Mouse (Mus musculus) thymus, postnatal 0 days (tissue): ENCODE measurements around the gene Agfg2. TPM values are rescaled to one million over a fixed set of nuclear protein-coding genes. Genes with fewer than 3 reads are reported as not detected.
"Not testable (repeated sequence)": the region's sequence is repeated elsewhere in the genome, so short reads cannot be mapped to it uniquely, and the experiment has no call there.

Experiments
- DNase-seq: peaks from one replicate; pipeline ENCODE4 v3.0.0-alpha.2; 2015; ENCODE audit warnings: low spot score
- polyA plus RNA-seq: library from polyadenylated mRNA; unstranded; fragments of >200 nt; fragmentation: Nextera tagmentation; extraction: Ambion mirVana; gene quantifications from 2 replicates; pipeline ENCODE4 v1.2.1, GENCODE M21; 2015

The Agfg2 gene
- polyA plus RNA-seq, 1 experiment from 2014 or later = 142 TPM

DNA sequence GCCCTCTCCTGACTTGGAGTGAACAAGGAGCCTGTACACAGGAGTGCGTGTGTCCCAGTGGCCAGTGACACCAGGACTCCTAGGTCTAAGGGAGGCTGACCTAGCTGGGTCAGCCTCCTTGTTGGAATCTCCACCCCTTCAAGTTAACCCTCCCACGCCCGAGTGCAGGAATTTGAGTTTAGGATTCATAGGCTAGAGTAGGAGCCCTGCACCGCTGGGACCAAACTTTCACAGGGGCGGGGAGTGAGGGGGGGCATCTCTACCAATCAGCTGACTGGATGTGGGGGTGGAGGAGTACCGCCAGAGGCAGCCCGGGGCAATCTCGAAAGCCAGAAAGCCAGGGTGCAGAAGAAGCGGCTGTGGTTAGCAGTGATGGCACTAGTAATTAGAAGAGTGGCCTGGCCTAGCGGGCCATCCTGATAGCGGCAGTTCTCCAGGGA is 38.9 kb downstream of the Agfg2 start, which contains the start of gene Irs3:
Gene Irs3, minus strand, starts transcription at position 63 of the 440 bp plus-strand sequence.
- no peak for DNase-seq

DNA sequence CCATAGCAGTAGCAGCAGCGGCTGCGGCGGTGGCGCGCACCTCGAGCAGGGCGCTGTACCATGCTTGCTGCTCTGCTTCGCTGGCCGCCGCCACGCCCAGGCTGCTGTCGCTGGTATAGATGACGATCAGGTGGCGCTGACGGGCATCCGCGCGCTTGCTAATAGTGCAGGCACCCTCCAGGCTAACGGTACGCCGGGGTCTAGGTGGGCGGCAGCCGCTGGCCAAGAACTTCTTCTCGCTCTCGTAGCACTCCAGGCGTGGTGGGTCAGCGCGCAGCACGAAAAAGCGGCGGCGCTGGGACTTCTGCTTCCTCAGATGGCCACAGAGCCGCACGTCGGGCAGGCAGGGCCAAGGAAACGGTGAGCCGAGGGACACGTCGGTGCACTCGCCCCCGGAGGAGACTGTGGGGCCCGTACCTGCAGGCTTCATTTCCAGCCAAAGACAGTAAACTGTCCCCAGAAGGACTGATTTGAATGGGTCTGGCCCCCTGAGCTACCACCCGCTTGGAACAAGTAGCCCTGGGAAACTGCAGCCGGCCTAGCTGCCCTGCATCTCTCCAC is 39.4 kb downstream of the Agfg2 start:
- peak; percentile 37 for DNase-seq

DNA sequence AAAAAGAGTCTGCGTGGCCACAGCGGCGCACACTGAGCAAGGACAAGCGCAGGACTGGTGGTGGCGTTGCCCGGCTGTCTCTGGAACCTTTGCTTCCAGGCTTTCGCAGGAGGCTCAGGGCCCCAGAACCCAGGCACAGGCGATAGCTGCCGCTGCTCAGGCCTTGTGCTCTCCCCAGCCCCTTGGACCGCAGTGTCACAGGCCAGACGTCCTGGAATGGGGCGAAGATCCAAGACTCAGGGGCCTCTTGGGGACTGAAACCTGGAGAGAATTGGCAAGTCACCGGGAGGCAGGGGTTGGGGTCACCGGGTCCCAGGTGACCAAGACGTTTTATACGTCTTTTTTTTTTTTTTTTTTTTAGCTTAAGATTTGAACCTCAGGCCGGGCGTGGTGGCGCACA is 40.0 kb downstream of the Agfg2 start:
- DNase-seq = no peak

DNA sequence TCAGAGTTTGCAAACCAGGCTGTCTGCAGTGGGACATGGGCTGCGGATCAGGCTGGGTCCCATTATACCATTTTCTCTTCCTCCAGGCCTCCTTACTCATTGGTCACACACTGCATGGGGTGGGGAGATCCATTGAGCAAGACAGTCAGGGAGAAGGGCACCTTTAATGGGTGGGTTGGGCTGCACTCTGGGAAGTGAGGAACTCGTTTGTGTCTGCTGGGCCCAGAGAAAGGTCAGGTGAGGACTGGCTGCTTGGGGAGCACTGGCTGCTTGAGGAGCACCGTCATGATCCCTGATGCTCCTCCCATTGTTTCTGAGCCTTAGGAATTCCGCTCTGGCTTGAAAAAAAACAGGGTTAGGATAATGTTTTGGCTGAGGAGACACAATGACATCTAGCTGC is 41.6 kb downstream of the Agfg2 start:
- no peak for DNase-seq

DNA sequence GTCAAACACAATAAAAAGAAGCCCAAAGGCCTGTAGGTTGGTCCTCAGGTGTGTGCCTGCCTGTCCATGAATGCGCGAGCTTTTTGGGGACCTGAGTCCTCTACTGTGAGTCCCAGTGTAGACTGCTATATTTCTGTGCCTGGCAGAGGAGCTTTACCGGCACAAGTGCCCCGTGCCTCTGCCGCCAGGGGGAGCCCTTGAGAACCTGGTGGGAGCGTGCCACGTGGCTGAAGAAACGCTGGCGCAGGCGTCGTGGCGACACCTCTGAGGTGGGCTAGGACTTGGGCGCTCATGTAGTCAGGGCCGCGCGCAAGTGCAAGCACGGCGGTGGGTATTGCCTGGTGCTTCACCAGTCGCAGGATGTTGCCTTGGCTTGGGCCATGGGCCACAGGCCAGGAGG is 43.5 kb downstream of the Agfg2 start, which contains the start of gene Sap25:
Gene Sap25, plus strand, starts transcription at position 281 of the 400 bp plus-strand sequence.
- peak; percentile 57 for DNase-seq

DNA sequence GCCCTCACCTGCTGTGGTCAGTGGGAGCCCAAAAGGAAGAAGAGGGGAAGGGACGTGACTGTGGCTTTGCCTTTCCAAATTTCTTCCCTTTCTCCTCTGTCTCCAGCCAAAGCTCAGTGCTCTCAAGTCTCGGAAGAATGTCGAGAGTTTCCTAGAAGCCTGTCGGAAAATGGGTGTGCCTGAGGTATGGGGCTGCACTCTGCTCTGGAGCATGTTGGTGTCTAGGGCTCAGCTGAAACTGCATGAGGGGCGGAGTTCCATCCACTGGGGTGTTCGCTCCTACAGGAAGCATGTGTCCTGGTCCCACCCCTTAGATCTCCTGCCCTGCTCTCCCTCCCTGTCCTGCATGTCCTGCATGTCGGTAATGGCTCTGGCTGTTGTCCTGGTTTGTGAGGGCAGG is 45.1 kb downstream of the Agfg2 start:
- no peak for DNase-seq

DNA sequence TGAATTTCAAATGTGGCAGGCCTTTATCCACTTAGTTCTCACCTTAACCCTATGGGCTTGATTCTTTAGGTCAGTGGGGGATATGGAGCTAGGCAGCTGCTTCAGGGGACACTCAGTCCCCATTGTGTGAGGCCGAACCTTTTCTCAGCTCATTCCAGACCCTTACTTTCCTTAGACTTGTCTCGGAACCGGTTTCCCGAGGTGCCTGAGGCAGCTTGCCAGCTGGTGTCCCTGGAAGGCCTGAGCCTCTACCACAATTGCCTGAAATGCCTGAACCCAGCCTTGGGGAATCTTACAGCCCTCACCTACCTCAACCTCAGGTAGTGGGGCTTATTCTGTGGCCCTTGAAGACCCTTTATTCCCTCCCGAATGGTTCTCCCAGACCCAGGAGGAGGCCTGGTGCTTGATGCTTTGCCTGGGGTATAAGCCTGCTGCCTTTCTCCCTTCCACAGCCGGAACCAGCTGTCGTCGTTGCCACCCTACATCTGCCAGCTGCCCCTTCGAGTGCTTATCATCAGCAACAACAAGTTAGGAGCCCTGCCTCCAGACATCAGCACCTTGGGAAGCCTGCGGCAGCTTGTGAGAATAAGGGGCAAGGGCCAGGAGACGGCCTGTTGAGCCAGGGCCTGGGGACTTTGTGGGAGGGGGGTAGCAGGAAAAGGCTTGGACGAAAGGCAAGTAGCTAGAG is 51.0 kb downstream of the Agfg2 start:
- DNase-seq = no peak

DNA sequence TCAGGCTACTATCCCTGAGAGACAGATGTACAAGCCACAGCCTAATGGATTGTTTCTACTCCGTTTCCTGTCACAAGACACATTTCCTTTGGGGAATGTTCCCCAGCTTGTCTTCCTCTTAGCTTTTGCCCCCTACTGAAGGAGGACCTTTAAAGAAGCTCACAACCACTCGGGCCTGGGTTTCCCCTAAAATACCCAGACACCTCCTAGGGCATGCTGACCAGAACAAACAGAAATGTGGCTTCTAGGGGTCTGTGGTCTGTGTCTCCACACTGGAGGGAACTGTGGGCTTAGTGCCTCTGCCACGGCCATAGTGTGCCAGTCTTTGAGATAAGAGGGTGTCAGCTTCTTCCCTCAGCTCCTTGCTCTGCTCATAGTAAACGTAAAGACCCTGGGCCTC is 52.9 kb downstream of the Agfg2 start:
- no peak for DNase-seq

DNA sequence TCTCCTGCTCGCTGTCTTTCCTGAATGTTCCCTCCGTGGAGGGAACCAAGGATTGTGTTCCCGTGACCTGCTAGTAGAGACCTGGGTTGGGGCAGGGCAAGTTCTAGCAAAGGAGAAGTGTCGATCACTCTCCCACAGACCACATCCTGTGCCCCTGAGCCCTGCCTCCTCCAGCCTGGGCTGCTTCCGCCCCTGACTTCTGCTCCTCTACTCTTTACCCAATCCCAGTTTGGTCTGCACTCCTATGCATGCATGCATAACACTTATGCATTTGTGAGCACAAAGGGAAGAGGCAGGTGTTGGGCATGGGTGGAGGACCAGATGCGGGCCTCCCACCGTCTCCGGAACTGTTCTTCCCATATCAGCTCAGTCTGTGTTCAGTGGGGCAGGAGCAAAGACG is 53.4 kb downstream of the Agfg2 start:
- peak; percentile 93 for DNase-seq

DNA sequence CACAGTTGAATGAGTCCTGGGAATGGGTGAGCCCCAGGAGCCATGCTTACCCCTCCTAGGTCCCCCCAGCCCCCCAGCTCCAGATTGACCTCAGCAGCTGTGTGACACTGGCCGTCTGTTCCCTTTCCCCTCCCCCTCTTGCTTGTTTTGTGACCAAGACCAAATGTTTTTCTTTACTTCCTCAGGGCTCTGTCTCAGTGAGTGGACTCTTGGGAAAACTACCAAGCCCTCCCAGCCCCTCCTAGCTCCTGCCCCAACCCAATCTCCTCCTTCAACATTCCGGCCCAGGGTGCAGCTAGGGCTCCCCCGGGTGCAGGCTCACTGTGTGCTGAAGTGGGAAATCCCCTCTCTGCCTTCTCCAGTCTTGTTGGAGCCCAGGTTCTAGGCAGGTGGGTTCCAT is 53.9 kb downstream of the Agfg2 start:
- DNase-seq = no peak

DNA sequence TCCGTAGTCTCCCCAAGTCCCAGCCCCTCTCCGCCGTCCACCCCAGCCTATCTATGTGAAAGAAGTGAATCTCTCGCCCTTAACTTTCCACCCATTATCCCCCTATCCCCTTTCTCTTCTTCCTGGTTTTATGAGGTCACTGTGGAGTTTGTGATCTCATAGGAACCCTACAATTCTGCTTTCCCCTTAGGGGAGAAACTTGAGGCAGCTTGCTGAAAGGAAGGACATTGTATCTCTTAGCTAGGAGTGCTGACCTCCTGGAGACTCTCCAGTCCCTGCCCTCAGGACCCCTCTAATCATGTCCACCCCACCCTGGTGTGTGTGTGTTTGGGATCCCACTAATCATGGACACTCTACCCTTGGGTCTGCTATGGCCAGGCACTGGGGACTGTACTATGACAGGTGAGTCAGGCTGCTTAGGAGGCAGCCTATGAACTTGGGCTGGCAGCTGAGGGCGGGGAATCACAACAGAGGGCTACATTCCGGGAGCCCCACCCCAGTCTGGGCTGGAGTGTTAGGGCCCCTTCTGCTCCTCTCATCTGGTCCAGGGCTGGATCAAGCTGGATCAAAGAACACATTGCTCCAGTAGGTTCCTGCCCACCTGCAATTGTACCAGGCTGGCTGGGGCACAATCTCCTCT is 54.5 kb downstream of the Agfg2 start:
- DNase-seq = peak; percentile 54

DNA sequence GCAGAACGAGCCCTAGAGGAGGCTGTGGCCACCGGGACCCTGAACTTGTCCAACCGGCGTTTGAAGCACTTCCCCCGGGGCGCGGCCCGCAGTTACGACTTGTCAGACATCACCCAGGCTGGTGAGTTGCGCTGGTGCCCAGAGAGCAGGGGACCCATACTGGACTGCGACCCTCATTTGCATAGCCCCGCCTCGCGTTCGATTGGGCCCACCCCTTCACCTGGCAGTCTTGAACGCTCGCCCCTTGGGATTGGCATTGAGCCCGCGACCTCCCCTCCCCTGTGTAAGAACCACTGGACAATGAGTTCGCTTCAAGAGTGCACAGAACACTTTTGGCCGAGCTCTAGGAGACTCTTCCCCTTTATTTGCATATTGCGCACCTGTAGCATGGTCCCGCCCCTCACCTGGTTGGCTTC is 55.2 kb downstream of the Agfg2 start:
- no peak for DNase-seq

DNA sequence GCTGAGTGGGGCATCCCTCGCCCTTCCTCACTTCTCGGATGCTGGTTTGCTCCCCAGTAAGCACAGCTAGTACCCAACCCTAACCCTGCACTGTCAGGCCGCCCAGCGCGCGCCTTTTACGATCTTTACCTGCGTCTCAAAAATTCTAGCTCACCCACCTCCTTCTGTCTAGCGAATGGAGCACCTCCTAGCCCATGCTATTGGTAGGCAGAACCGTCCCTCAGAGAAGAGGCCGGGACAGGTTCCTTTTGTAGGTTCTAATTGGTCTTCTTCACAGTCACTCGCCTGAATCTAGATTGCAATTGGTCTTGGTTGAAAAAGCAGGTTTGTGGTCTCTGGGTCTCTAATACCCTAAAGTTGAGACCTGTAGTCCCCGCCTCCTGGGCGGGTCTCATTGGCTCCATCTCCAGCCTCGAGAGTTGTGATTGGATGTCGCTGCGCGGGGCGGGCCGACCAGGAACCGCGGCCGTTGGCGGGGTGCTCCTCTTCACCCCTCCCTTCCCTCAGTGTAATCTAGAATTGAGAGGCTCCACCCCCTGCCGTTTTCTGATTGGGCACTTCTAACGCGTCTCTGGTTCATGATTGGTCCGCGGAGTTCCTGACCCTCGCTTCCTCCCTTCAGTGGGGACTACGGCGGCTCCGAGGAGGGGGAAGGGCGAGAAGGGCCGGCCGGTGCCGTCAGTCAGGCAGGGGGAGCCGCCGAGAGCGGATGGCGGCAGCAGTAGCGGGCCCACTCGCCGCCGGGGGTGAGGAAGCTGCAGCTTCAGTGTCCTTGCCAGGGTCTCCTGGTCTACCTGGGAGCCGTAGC is 55.8 kb downstream of the Agfg2 start, which contains the start of the genes Fbxo24, Lrch4 and Gm20605:
Gene Fbxo24, minus strand, starts transcription at position 505 of the 808 bp plus-strand sequence.
Gene Lrch4, plus strand, starts transcription at position 624 of the 808 bp plus-strand sequence.
Gene Gm20605, plus strand, starts transcription at position 678 of the 808 bp plus-strand sequence.
- DNase-seq = peak; percentile 100

DNA sequence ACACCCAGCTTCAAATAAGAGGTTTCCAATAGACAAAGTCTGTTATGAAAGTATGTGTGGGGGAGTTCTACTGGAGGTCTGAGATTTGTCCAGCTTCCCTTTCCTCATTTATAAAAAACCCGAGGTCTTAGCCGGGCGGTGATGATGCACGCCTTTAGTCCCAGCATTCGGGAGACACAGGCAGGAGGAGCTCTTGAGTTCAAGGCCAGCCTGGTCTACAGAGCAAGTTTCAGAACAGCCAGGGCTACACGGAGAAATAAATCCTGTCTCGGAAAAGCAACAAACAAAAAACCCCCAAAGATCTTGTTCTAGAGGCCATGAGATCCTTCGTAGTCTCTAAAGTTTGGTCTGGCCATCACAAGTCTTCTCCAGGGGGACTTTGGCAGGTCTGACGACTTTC is 56.5 kb downstream of the Agfg2 start:
- DNase-seq = no peak

DNA sequence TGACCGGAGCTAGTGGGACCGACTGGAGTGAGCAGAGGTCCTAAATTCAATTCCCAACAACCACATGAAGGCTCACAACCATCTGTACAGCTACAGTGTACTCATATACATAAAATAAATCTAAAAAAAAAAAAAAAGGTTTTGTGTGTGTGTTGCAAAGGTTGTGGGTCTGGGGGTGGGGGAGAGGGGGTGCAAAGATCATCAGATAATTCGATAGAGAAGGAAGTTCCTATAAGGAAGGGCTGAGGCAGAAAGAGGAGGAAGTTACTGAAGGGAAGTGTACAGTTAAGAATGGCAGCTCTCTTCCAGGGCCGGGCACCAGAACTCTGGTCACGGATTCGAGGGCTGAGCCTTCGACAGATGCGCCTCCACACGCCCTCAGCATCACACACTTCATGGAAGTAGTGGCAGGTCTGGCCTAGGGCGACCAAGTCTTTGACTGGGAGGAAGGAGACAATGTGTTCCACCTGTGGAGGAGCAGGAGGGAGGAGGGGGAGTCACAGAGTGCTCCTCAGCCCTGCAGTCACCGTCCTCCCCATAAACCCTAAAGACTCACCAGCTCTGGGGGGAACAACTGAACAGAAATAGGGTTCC is 60.5 kb downstream of the Agfg2 start:
- DNase-seq = no peak

DNA sequence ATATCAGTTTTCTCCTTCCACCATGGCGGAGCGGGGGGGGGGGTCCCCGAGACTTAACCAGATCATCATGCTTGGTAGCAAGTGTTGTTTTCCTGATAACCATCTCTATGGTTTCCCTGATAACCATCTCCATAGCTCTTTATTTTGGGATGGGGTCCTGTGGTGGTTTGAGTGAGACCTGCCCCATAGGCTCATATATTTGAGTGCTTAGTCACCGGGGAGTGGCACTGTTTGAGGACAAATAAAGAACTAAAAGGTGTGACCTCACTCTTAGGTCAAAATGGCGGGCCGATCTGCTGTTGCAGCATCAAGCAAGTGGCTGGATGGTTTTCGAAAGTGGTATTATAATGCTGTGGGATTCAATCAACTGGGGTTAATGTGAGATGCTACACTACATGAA is 69.2 kb downstream of the Agfg2 start:
- no peak for DNase-seq

DNA sequence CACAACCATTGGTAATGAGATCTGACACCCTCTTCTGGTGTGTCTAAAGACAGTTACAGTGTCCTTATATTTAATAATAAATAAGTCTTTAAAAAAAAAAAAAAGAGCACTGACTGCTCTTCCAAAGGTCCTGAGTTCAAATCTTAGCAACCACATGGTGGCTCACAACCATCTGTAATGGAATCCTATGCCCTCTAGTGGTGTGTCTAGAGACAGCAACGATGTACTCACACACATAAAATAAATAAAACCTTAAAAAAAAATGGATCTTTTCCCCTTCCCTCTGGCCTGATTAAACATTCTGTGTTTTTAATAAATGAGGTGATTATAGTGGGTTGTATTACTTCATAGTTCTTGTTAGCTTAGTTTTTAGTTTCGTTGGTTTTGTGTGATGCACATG is 69.6 kb downstream of the Agfg2 start:
- not testable (repeated sequence) for DNase-seq

DNA sequence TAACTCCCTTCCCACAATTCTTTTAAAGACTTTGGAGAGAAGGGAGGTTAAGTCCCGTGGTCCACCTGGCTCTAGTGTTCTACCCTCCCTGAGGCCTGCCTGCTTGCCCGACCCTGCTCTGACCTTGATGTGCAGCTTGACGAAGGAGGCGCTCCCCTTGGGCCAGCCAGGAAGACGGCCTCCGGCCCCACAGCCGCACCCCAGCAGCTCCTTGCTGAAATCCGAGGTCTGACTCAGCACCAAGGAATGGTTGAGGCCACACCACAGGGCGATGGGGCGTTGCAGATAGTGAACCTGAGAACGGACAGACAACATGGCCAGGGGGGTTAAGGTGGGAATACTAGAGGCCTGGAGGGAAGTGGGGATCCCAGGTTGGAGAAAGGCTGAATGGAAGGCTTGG is 71.0 kb downstream of the Agfg2 start, which contains the start of gene Pcolce:
Gene Pcolce, minus strand, starts transcription at position 235 of the 400 bp plus-strand sequence.
- no peak for DNase-seq

DNA sequence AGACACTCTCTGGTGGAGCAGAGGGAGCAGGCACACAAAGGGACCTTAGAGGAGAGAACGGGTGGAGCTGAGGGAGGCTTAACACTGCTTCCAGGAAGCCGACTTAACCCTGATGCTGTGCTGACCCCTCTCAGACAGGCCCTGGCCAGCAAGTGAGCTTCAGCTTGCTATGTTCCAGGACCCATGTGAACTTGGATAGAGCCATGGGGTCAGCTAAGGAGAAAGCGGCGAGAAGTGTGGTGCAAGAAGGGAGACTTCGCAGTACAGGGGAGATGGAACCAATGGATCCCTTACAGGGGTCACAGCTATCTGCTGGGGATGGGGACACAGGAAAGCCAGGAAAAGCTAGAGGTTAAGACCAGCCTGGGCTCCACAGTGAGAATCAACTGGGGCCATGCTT is 71.5 kb downstream of the Agfg2 start:
- DNase-seq = no peak

DNA sequence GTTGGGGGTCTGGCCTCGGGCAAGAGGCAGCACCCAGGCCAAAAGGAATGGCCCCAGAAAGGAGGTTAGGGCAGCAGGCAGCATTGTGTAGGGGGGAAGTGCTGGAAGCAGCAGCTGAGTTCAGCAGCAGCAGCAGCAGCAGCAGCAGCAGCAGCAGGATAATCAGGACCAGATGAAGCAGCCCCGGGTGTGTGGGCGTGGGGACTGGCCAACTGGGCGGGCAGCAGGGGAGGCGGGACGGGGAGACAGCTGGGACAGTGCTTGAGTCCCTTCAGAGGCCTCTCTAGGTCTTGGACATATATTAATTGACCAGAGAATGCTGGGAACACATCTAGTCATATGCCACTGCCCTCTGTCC is 73.3 kb downstream of the Agfg2 start:
- no peak for DNase-seq
